Comparison of ENCODE assay signal across 13 mouse cellular contexts in the genomic region with DNA sequence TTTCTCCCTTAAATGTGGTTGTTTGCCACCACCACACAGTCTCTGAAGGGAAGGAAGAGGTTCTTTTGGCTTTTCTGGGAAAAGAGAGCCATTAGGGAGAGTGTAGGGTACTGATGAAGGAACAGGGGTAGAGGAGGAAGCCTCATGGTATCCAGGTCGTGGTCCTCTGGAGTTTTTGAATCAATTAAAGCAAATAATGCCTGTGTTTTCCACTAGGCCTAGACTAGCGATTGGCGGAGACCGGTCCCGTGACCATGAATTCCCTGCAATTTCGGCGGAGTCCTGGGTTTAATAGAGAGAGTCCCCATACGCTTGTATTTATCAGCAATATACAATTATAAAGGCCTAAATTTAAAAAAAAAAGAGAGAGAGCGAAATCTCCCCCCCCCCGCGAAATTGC. TPM values are rescaled to one million over a fixed set of nuclear protein-coding genes. Genes with fewer than 3 reads are reported as not detected.
DNase-seq lines count a peak whose midpoint lies in the region; ATAC-seq and TF ChIP-seq lines count a peak whose summit lies in the region.
"Had no signal": no experiment of that assay in that cellular context is flagged by ENCODE, and none has a peak within 500 bp of the region (broad histone marks: within the 10 kb centered on the region; RNA-seq: fewer than 3 reads in every experiment).

No protein-coding gene starts in this region.

- ATAC-seq in lung, embryonic 14.5 days (ENCODE audit: insufficient read depth): 0 out of 2 replicates have a peak, but pooled peaks have one; percentile 22
- no peak for ATAC-seq in kidney, postnatal 0 days (replicated peaks; ENCODE audit: low FRiP score, low read depth)
- no peak for ATAC-seq in stomach, embryonic 14.5 days (ENCODE audit: insufficient number of reproducible peaks, insufficient read depth, low FRiP score, low read depth)
- ATAC-seq in megakaryocyte, adult 5-6 weeks (ENCODE audit: poor library complexity, severe bottlenecking): no peak

- peaks cover 21% of the 10 kb centered on the region for H3K4me1 ChIP-seq in lung, embryonic 14.5 days (ENCODE audit: insufficient read depth)
- peaks cover 4% of the 10 kb centered on the region; the same call in 1 of the 2 replicates for H3K4me1 ChIP-seq in embryonic fibroblast, embryonic 13.5 days (ENCODE audit: control insufficient read depth, insufficient read depth, low read length)
- peaks cover 42% of the 10 kb centered on the region for H3K4me1 ChIP-seq in kidney, postnatal 0 days (replicated peaks; ENCODE audit: insufficient read depth, low read length)
- peaks cover 37% of the 10 kb centered on the region for H3K4me1 ChIP-seq in stomach, embryonic 14.5 days (ENCODE audit: control insufficient read depth, insufficient read depth, low read length)

- H3K27me3 ChIP-seq in lung, embryonic 14.5 days (ENCODE audit: insufficient read depth, low read length): no peaks in the 10 kb centered on the region
- H3K27me3 ChIP-seq in kidney, postnatal 0 days (ENCODE audit: insufficient read depth, low read length): no peaks in the 10 kb centered on the region
- no peaks in the 10 kb centered on the region for H3K27me3 ChIP-seq in stomach, embryonic 14.5 days (ENCODE audit: control insufficient read depth, insufficient read depth, low read length)

- DNase-seq in lung, embryonic 14.5 days: peak; percentile 85
- no peak for DNase-seq in lung, postnatal 14 days
- DNase-seq in kidney, postnatal 0 days (ENCODE audit: low spot score): peak; percentile 86
- no peak for DNase-seq in layer of hippocampus, postnatal 25 days (ENCODE audit: extremely low spot score in 1 of 2, low spot score in 1 of 2)
- no peak for DNase-seq in gastrocnemius, postnatal 25 days
- DNase-seq: cerebellum, adult 8-10 months; gastrocnemius, postnatal 14 days had no signal

- TF ChIP-seq CTCF in lung, embryonic 14.5 days (IDR thresholded peaks at IDR 0.05; ENCODE audit: low read depth): no peak
- TF ChIP-seq CTCF in embryonic fibroblast, embryonic 13.5 days (IDR thresholded peaks at IDR 0.05; ENCODE audit: borderline replicate concordance, insufficient read depth, low read length): no peak
- no peak for TF ChIP-seq CTCF in kidney, postnatal 0 days (IDR thresholded peaks at IDR 0.05; ENCODE audit: low read depth)

- no peak for TF ChIP-seq POLR2A in embryonic fibroblast, embryonic 13.5 days (IDR thresholded peaks at IDR 0.05; ENCODE audit: low read depth, low read length)

- H3K9me3 ChIP-seq in lung, embryonic 14.5 days (ENCODE audit: low read depth, low read length): no peaks in the 10 kb centered on the region
- H3K9me3 ChIP-seq in kidney, postnatal 0 days (replicated peaks; ENCODE audit: low read length): no peaks in the 10 kb centered on the region
- H3K9me3 ChIP-seq in stomach, embryonic 14.5 days (ENCODE audit: control insufficient read depth, low read depth, low read length): no peaks in the 10 kb centered on the region
- H3K9me3 ChIP-seq: G1E; midbrain, embryonic 12.5 days had no signal

- WGBS in lung, embryonic 14.5 days: 8% methylated on average over 11 of the region's 11 CpGs
- WGBS in kidney, postnatal 0 days: 5% methylated on average over 11 of the region's 11 CpGs
- 5% methylated on average over 11 of the region's 11 CpGs for WGBS in stomach, embryonic 14.5 days

- peak overlapping the region; percentile 98 for H3K27ac ChIP-seq in lung, embryonic 14.5 days (ENCODE audit: low read depth)
- peak overlapping the region; percentile 94 for H3K27ac ChIP-seq in embryonic fibroblast, embryonic 13.5 days (ENCODE audit: insufficient read depth, low read length)
- peak overlapping the region; percentile 98 for H3K27ac ChIP-seq in kidney, postnatal 0 days
- peak overlapping the region; percentile 100 for H3K27ac ChIP-seq in stomach, embryonic 14.5 days (ENCODE audit: low read length)
- H3K27ac ChIP-seq: midbrain, embryonic 12.5 days had no signal

- H3K4me2 ChIP-seq in lung, embryonic 14.5 days: peak overlapping the region; percentile 83
- peak overlapping the region; percentile 92 for H3K4me2 ChIP-seq in kidney, postnatal 0 days (ENCODE audit: low read length)
- peak overlapping the region; percentile 86 for H3K4me2 ChIP-seq in stomach, embryonic 14.5 days (replicated peaks; ENCODE audit: low read depth, low read length)
- H3K4me2 ChIP-seq: midbrain, embryonic 12.5 days had no signal

- H3K36me3 ChIP-seq in lung, embryonic 14.5 days (ENCODE audit: insufficient read depth): peaks cover 23% of the 10 kb centered on the region
- peaks cover 5% of the 10 kb centered on the region; the same call in 1 of the 2 replicates for H3K36me3 ChIP-seq in kidney, postnatal 0 days (ENCODE audit: insufficient read depth, low read length)
- peaks cover 5% of the 10 kb centered on the region; the same call in 1 of the 2 replicates for H3K36me3 ChIP-seq in stomach, embryonic 14.5 days (ENCODE audit: control insufficient read depth, insufficient read depth, low read length)
- H3K36me3 ChIP-seq: G1E; midbrain, embryonic 12.5 days had no signal

- H3K4me3 ChIP-seq in lung, embryonic 14.5 days (ENCODE audit: low read depth, low read length): peak overlapping the region; percentile 77
- H3K4me3 ChIP-seq in embryonic fibroblast, embryonic 13.5 days (ENCODE audit: insufficient read depth, low read length): no peak overlapping the region
- peak overlapping the region; percentile 89 for H3K4me3 ChIP-seq in kidney, postnatal 0 days (replicated peaks; ENCODE audit: low read depth, low read length)
- peak overlapping the region; percentile 79 for H3K4me3 ChIP-seq in stomach, embryonic 14.5 days (ENCODE audit: low read depth, low read length)
- H3K4me3 ChIP-seq: midbrain, embryonic 12.5 days had no signal

- H3K9ac ChIP-seq in lung, embryonic 14.5 days: peak overlapping the region; percentile 98
- peak overlapping the region; percentile 99 for H3K9ac ChIP-seq in kidney, postnatal 0 days (ENCODE audit: low read depth, low read length)
- peak overlapping the region; percentile 99; the same call in 1 of the 2 replicates for H3K9ac ChIP-seq in stomach, embryonic 14.5 days (replicated peaks; ENCODE audit: low read depth, low read length)
- H3K9ac ChIP-seq: midbrain, embryonic 12.5 days had no signal

RNA-seq across cellular contexts. Expression of a gene that starts 1.0 kb away (rescaled TPM):
- 48.9 and 51.6 TPM in 2 replicates for polyA plus RNA-seq in lung, embryonic 14.5 days (2014; fragmentation: Nextera tagmentation; extraction: Ambion mirVana)
- 6.6 and 11.0 TPM in 2 replicates for polyA plus RNA-seq in embryonic fibroblast, embryonic 13.5 days (2011; ENCODE audit: insufficient read length, low read depth, missing spikeins)
- 38.0 and 42.3 TPM in 2 replicates for polyA plus RNA-seq in kidney, postnatal 0 days (2015; fragmentation: Nextera tagmentation; extraction: Ambion mirVana)
- polyA plus RNA-seq in stomach, embryonic 14.5 days (2014; fragmentation: Nextera tagmentation; extraction: Ambion mirVana): 23.1 and 25.9 TPM in 2 replicates
- total RNA-seq in layer of hippocampus, postnatal 25 days (2021): not detected
- total RNA-seq in megakaryocyte, adult 5-6 weeks (2015): 0.09 TPM in 1 of 2 replicates, not detected in the other
- total RNA-seq in megakaryocyte, adult 5-6 weeks (2017): 0.77 TPM in 1 of 2 replicates, not detected in the other
- total RNA-seq in gastrocnemius, postnatal 25 days (2021): under 1 TPM; 0.15 to 0.24 TPM
- polyA plus RNA-seq: G1E had no signal

RNA-seq across cellular contexts. Expression of a gene that starts 14.2 kb away (rescaled TPM):
- 0.08 TPM in 1 of 2 replicates, not detected in the other for polyA plus RNA-seq in lung, embryonic 14.5 days (2014; fragmentation: Nextera tagmentation; extraction: Ambion mirVana)
- not detected in 2 replicates for polyA plus RNA-seq in embryonic fibroblast, embryonic 13.5 days (2011; ENCODE audit: insufficient read length, low read depth, missing spikeins)
- 0.13 and 0.37 TPM in 2 replicates for polyA plus RNA-seq in kidney, postnatal 0 days (2015; fragmentation: Nextera tagmentation; extraction: Ambion mirVana)
- polyA plus RNA-seq in stomach, embryonic 14.5 days (2014; fragmentation: Nextera tagmentation; extraction: Ambion mirVana): 0.22 and 0.32 TPM in 2 replicates
- not detected for total RNA-seq in layer of hippocampus, postnatal 25 days (2021)
- not detected in 2 replicates for total RNA-seq in megakaryocyte, adult 5-6 weeks (2015)
- total RNA-seq in megakaryocyte, adult 5-6 weeks (2017): not detected in 2 replicates
- total RNA-seq in gastrocnemius, postnatal 25 days (2021): not detected
- total RNA-seq: gastrocnemius, postnatal 14 days had no signal
- polyA plus RNA-seq: G1E; midbrain, embryonic 12.5 days; spleen, adult 2 months had no signal

RNA-seq across cellular contexts. Expression of a gene that starts 28.2 kb away (rescaled TPM):
- 3.9 and 6.3 TPM in 2 replicates for polyA plus RNA-seq in lung, embryonic 14.5 days (2014; fragmentation: Nextera tagmentation; extraction: Ambion mirVana)
- 19.1 and 21.9 TPM in 2 replicates for polyA plus RNA-seq in embryonic fibroblast, embryonic 13.5 days (2011; ENCODE audit: insufficient read length, low read depth, missing spikeins)
- 3.9 and 4.2 TPM in 2 replicates for polyA plus RNA-seq in kidney, postnatal 0 days (2015; fragmentation: Nextera tagmentation; extraction: Ambion mirVana)
- polyA plus RNA-seq in stomach, embryonic 14.5 days (2014; fragmentation: Nextera tagmentation; extraction: Ambion mirVana): 3.6 and 4.7 TPM in 2 replicates
- not detected for total RNA-seq in layer of hippocampus, postnatal 25 days (2021)
- total RNA-seq in megakaryocyte, adult 5-6 weeks (2015): 0.75 and 1.4 TPM in 2 replicates
- 0.12 and 0.44 TPM in 2 replicates for total RNA-seq in megakaryocyte, adult 5-6 weeks (2017)
- total RNA-seq in gastrocnemius, postnatal 25 days (2021): under 1 TPM; 0.43 to 0.78 TPM
- polyA plus RNA-seq: midbrain, embryonic 12.5 days had no signal

RNA-seq across cellular contexts. Expression of a gene that starts 33.2 kb away (rescaled TPM):
- polyA plus RNA-seq in lung, embryonic 14.5 days (2014; fragmentation: Nextera tagmentation; extraction: Ambion mirVana): 3.8 and 3.9 TPM in 2 replicates
- polyA plus RNA-seq in embryonic fibroblast, embryonic 13.5 days (2011; ENCODE audit: insufficient read length, low read depth, missing spikeins): 8.3 and 10.4 TPM in 2 replicates
- polyA plus RNA-seq in kidney, postnatal 0 days (2015; fragmentation: Nextera tagmentation; extraction: Ambion mirVana): 3.6 and 3.8 TPM in 2 replicates
- polyA plus RNA-seq in stomach, embryonic 14.5 days (2014; fragmentation: Nextera tagmentation; extraction: Ambion mirVana): 3.5 and 3.7 TPM in 2 replicates
- total RNA-seq in layer of hippocampus, postnatal 25 days (2021): not detected
- 2.9 and 3.4 TPM in 2 replicates for total RNA-seq in megakaryocyte, adult 5-6 weeks (2015)
- 3.7 and 4.0 TPM in 2 replicates for total RNA-seq in megakaryocyte, adult 5-6 weeks (2017)
- total RNA-seq in gastrocnemius, postnatal 25 days (2021): under 1 TPM; 0.24 to 0.38 TPM
- total RNA-seq: G1E had no signal
- polyA plus RNA-seq: midbrain, embryonic 12.5 days had no signal

RNA-seq across cellular contexts. Expression of a gene that starts 48.2 kb away (rescaled TPM):
- 65.9 and 76.1 TPM in 2 replicates for polyA plus RNA-seq in lung, embryonic 14.5 days (2014; fragmentation: Nextera tagmentation; extraction: Ambion mirVana)
- polyA plus RNA-seq in embryonic fibroblast, embryonic 13.5 days (2011; ENCODE audit: insufficient read length, low read depth, missing spikeins): 4.1 and 5.9 TPM in 2 replicates
- polyA plus RNA-seq in kidney, postnatal 0 days (2015; fragmentation: Nextera tagmentation; extraction: Ambion mirVana): 10.2 and 12.9 TPM in 2 replicates
- 21.2 and 23.3 TPM in 2 replicates for polyA plus RNA-seq in stomach, embryonic 14.5 days (2014; fragmentation: Nextera tagmentation; extraction: Ambion mirVana)
- not detected for total RNA-seq in layer of hippocampus, postnatal 25 days (2021)
- total RNA-seq in megakaryocyte, adult 5-6 weeks (2015): not detected in 2 replicates
- total RNA-seq in megakaryocyte, adult 5-6 weeks (2017): not detected in 2 replicates
- under 1 TPM; 0.38 to 0.64 TPM for total RNA-seq in gastrocnemius, postnatal 25 days (2021)
- polyA plus RNA-seq: midbrain, embryonic 12.5 days had no signal

Comparison
In these comparisons a context has a peak if more than half of its experiments do, and no peak if none do; other contexts are left out.
1. DNase-seq: peak in lung, embryonic 14.5 days (single experiment) and kidney, postnatal 0 days (single experiment); none in lung, postnatal 14 days (single experiment), layer of hippocampus, postnatal 25 days (0 of 2) and gastrocnemius, postnatal 25 days (single experiment).
2. Peak in every context shown above with its lines, with median percentiles within 50 percentile points of each other: H3K27ac ChIP-seq, H3K4me2 ChIP-seq and H3K9ac ChIP-seq.